8 mouse cellular contexts compared by ENCODE assay signal in the genomic region with DNA sequence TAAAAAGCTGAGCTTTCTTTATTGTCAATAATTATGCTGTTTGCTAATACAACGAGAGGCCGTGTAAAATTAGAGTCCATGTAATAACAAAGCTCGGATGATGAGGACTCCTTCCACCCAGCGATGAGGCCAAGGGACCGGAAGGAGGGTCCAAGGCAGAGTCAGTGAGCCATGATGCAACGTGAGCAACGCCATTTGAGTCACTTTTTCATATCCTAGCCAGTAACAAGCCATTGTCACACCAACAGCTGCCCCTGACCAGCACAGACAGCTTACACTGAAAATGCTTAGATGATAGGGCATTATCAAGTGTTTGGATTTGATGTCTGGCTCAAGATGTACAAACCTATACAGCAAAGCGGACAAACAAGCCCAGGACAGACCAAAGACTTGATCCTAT.
DNase-seq lines count a peak whose midpoint lies in the region; ATAC-seq and TF ChIP-seq lines count a peak whose summit lies in the region.

No protein-coding gene starts in this region.

- ATAC-seq in forebrain, embryonic 15.5 days (replicated peaks) = no peak
- no peak for ATAC-seq in liver, embryonic 15.5 days (ENCODE audit: insufficient read depth)

- intact Hi-C loops in gastrocnemius, adult 2 months (cut with DNase I) = loop anchor here (5.0 kb wide), 3 partner anchors 39 to 206 kb away; no protein-coding TSS in a partner anchor

- peak overlapping the region; percentile 88 for H3K27ac ChIP-seq in gastrocnemius, adult 2 months
- H3K27ac ChIP-seq in forebrain, embryonic 15.5 days (replicated peaks) = peak overlapping the region; percentile 50; the same call in 1 of the 2 replicates
- H3K27ac ChIP-seq in liver, embryonic 15.5 days (replicated peaks) = peak overlapping the region; percentile 35; the same call in 1 of the 2 replicates

- peak overlapping the region; percentile 72 for H3K4me3 ChIP-seq in gastrocnemius, adult 2 months
- peak overlapping the region; percentile 52 for H3K4me3 ChIP-seq in C2C12 (ENCODE audit: insufficient read depth, poor library complexity, severe bottlenecking)
- H3K4me3 ChIP-seq in forebrain, embryonic 15.5 days = peak overlapping the region; percentile 61
- peak overlapping the region; percentile 51; the same call in 1 of the 2 replicates for H3K4me3 ChIP-seq in liver, embryonic 15.5 days (replicated peaks)

- no peak for DNase-seq in gastrocnemius, adult 2 months
- DNase-seq in gastrocnemius, postnatal 4 days (ENCODE audit: low spot score in 2 of 2) = no peak
- DNase-seq in ovary, postnatal 10 days (ENCODE audit: low spot score) = no peak
- no peak for DNase-seq in layer of hippocampus, adult 9-10 months (ENCODE audit: low spot score)
- DNase-seq in thymus, postnatal 25 days = no peak

- no peaks in the 10 kb centered on the region for H3K9me3 ChIP-seq in forebrain, embryonic 15.5 days
- no peaks in the 10 kb centered on the region for H3K9me3 ChIP-seq in liver, embryonic 15.5 days (replicated peaks)

- H3K4me1 ChIP-seq in forebrain, embryonic 15.5 days = peaks cover 57% of the 10 kb centered on the region
- peaks cover 10% of the 10 kb centered on the region for H3K4me1 ChIP-seq in liver, embryonic 15.5 days (replicated peaks)

- H3K36me3 ChIP-seq in C2C12 (ENCODE audit: control insufficient read depth, insufficient read depth) = peaks cover 31% of the 10 kb centered on the region
- no peaks in the 10 kb centered on the region for H3K36me3 ChIP-seq in forebrain, embryonic 15.5 days
- no peaks in the 10 kb centered on the region for H3K36me3 ChIP-seq in liver, embryonic 15.5 days (replicated peaks)

- H3K27me3 ChIP-seq in C2C12 (ENCODE audit: control insufficient read depth, insufficient read depth, insufficient read length) = no peaks in the 10 kb centered on the region
- H3K27me3 ChIP-seq in forebrain, embryonic 15.5 days = no peaks in the 10 kb centered on the region
- peaks cover 10% of the 10 kb centered on the region; the same call in 1 of the 2 replicates for H3K27me3 ChIP-seq in liver, embryonic 15.5 days

- peak overlapping the region; percentile 58 for H3ac ChIP-seq in C2C12 (ENCODE audit: control insufficient read depth, insufficient read length, low read depth)

- H3K4me2 ChIP-seq in forebrain, embryonic 15.5 days (replicated peaks) = peak overlapping the region; percentile 57
- H3K4me2 ChIP-seq in liver, embryonic 15.5 days = peak overlapping the region; percentile 48

- H3K9ac ChIP-seq in forebrain, embryonic 15.5 days (replicated peaks) = peak overlapping the region; percentile 79
- no peak overlapping the region for H3K9ac ChIP-seq in liver, embryonic 15.5 days

- H3K79me3 ChIP-seq in C2C12 (ENCODE audit: low read depth) = peaks cover 68% of the 10 kb centered on the region

- no peak for TF ChIP-seq CTCF in gastrocnemius, adult 2 months (IDR thresholded peaks at IDR 0.05)
- no peak for TF ChIP-seq CTCF in C2C12 (IDR thresholded peaks at IDR 0.05; ENCODE audit: control insufficient read depth, insufficient read depth, insufficient read length)

- peaks cover 81% of the 10 kb centered on the region for H3K79me2 ChIP-seq in C2C12 (ENCODE audit: control insufficient read depth, insufficient read depth)

- 33% methylated on average over 8 of the region's 8 CpGs for WGBS in forebrain, embryonic 15.5 days
- 52% methylated on average over 8 of the region's 8 CpGs for WGBS in liver, embryonic 15.5 days (ENCODE audit: insufficient replicate concordance)

TF ChIP-seq in C2C12, 6 proteins besides CTCF, POLR2A, EP300 and RAD21:
- TF ChIP-seq CEBPB (IDR thresholded peaks at IDR 0.05; ENCODE audit: low read depth) (peak; percentile 93), MAX (IDR thresholded peaks at IDR 0.05) (peak; percentile 86), FOSL1 (IDR thresholded peaks at IDR 0.05; ENCODE audit: insufficient read depth, low read length, poor library complexity, severe bottlenecking) (no peak), MYOD1 (IDR thresholded peaks at IDR 0.05; ENCODE audit: control insufficient read depth, insufficient read length, low read depth) (peak; percentile 76), USF1 (IDR thresholded peaks at IDR 0.05; ENCODE audit: low read depth) (no peak), MYOG (IDR thresholded peaks at IDR 0.05; ENCODE audit: control insufficient read depth, extremely low read depth, insufficient read length) (no peak)
TF ChIP-seq in C2C12: peak in this region for 3.

Comparison
In these comparisons a context has a peak if more than half of its experiments do, and no peak if none do; other contexts are left out.
1. H3K27ac ChIP-seq: peak in every context shown above with its lines; median percentile 88 in gastrocnemius, adult 2 months; 50 in forebrain, embryonic 15.5 days; 35 in liver, embryonic 15.5 days.